Mouse (Mus musculus) brain, embryonic 14.5 days (tissue): ENCODE data around the gene Efcab14. TPM values are rescaled to one million over a fixed set of nuclear protein-coding genes. Genes with fewer than 3 reads are reported as not detected.

Source experiments
- DNase-seq: peaks from one replicate; pipeline ENCODE4 v3.0.0-alpha.2; 2011; ENCODE audit warnings: low read depth
- CTCF ChIP-seq: fragments of 200-500 bp; IDR thresholded peaks from 2 replicates; pipeline ENCODE4 v1.5.1; 2012; ENCODE audit warnings: inconsistent platforms, mild to moderate bottlenecking, moderate library complexity, borderline replicate concordance; ENCODE audit not compliant: insufficient read depth, insufficient read length; ENCODE audit errors: extremely low read depth
- POLR2A ChIP-seq: fragments of 200-500 bp; IDR thresholded peaks from 2 replicates; pipeline ENCODE4 v1.6.1; 2012; ENCODE audit warnings: mild to moderate bottlenecking, inconsistent platforms, borderline replicate concordance; ENCODE audit not compliant: poor library complexity, insufficient read depth, insufficient read length, severe bottlenecking; ENCODE audit errors: extremely low read depth
- polyA plus RNA-seq: library from polyadenylated mRNA; depleted of rRNA; stranded (reverse); fragments of >200 nt; gene quantifications from 2 replicates; pipeline ENCODE4 v1.2.3, GENCODE M21; 2012; rRNA removed

Efcab14 gene
- polyA plus RNA-seq, 1 experiment, result 18.1 TPM

DNA sequence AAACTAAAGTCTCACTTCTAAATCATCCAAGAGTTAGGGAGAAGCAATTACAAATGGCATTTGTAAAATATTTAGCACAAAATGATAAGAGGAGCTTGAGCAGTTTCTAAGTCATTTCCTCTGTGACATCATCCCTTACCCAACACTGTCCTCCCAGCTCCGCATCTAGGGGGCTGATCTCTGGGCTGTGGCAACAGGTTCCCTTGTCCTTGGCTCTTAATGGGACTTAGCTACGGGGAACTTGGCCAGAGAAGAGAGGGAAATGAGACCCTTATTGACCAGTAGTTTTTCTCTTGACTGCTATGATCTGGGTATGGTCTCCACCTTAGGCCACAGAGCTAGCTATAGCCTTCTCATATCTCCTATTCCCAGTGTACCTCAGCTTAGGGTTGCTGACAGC is 87.7 kb downstream of the Efcab14 start:
- no peak for TF ChIP-seq POLR2A
- no peak for TF ChIP-seq CTCF
- no peak for DNase-seq

Other genes starting within 250 kb of the Efcab14 start
- gene Cyp4a14, start 241.6 kb upstream of the Efcab14 start, polyA plus RNA-seq, result not detected in 2 replicates
- gene Cyp4a10, start 219.5 kb upstream of the Efcab14 start, polyA plus RNA-seq, result not detected in 2 replicates
- gene Cyp4a31, start 174.1 kb upstream of the Efcab14 start, polyA plus RNA-seq, result not detected in 2 replicates
- not detected in 2 replicates for gene Cyp4a32, start 136.8 kb upstream of the Efcab14 start, polyA plus RNA-seq
- 0.72 and 0.89 TPM in 2 replicates for gene Cyp4b1, start 90.0 kb upstream of the Efcab14 start, polyA plus RNA-seq
- gene Tex38, start 43.3 kb downstream of the Efcab14 start, polyA plus RNA-seq, result 0.40 and 0.54 TPM in 2 replicates
- 27.3 and 27.6 TPM in 2 replicates for gene Atpaf1, start 47.1 kb downstream of the Efcab14 start, polyA plus RNA-seq
- 7.1 and 7.7 TPM in 2 replicates for gene Mob3c, start 90.3 kb downstream of the Efcab14 start, polyA plus RNA-seq
- 37.3 and 52.9 TPM in 2 replicates for gene Mknk1, start 101.5 kb downstream of the Efcab14 start, polyA plus RNA-seq
- gene Kncn, start 146.7 kb downstream of the Efcab14 start, polyA plus RNA-seq, result 0.10 and 0.18 TPM in 2 replicates
- gene 6430628N08Rik, start 152.9 kb downstream of the Efcab14 start, polyA plus RNA-seq, result 0.08 TPM in 1 of 2 replicates, not detected in the other
- gene Dmbx1, start 202.2 kb downstream of the Efcab14 start, polyA plus RNA-seq, result 4.8 and 9.5 TPM in 2 replicates